ENCODE assay signal across 19 mouse cellular contexts in genomic region chr9:92467724-92468123, GRCm38 (mm10). TPM values are rescaled to one million over a fixed set of nuclear protein-coding genes. Genes with fewer than 3 reads are reported as not detected.
DNase-seq lines count a peak whose midpoint lies in the region; ATAC-seq and TF ChIP-seq lines count a peak whose summit lies in the region.
"Had no signal": no experiment of that assay in that cellular context is flagged by ENCODE, and none has a peak within 500 bp of the region (broad histone marks: within the 10 kb centered on the region; RNA-seq: fewer than 3 reads in every experiment).

No protein-coding gene starts in this region.

- no peak for TF ChIP-seq CTCF in gastrocnemius, adult 2 months (IDR thresholded peaks at IDR 0.05)

- 78% methylated on average over 4 of the region's 4 CpGs for WGBS in forebrain, embryonic 13.5 days

- peak overlapping the region; percentile 44 for H3K27ac ChIP-seq in gastrocnemius, adult 2 months
- no peak overlapping the region for H3K27ac ChIP-seq in forebrain, embryonic 13.5 days
- H3K27ac ChIP-seq: embryonic facial prominence, embryonic 15.5 days; forebrain, embryonic 12.5 days; hindbrain, embryonic 10.5 days; hindbrain, embryonic 14.5 days; intestine, embryonic 15.5 days had no signal

- H3K4me3 ChIP-seq in gastrocnemius, adult 2 months: peak overlapping the region; percentile 32; the same call in 1 of the 2 replicates
- no peak overlapping the region for H3K4me3 ChIP-seq in forebrain, embryonic 13.5 days
- H3K4me3 ChIP-seq: embryonic facial prominence, embryonic 15.5 days; erythroblast, embryonic 14.5 days; forebrain, embryonic 12.5 days; heart, embryonic 12.5 days; hindbrain, embryonic 10.5 days; intestine, embryonic 15.5 days had no signal

- H3K9ac ChIP-seq in forebrain, embryonic 13.5 days: no peak overlapping the region
- H3K9ac ChIP-seq: embryonic facial prominence, embryonic 15.5 days; forebrain, embryonic 12.5 days; forebrain, postnatal 0 days; heart, embryonic 12.5 days; hindbrain, embryonic 14.5 days; intestine, embryonic 15.5 days had no signal

- no peaks in the 10 kb centered on the region for H3K27me3 ChIP-seq in forebrain, embryonic 13.5 days
- H3K27me3 ChIP-seq: embryonic facial prominence, embryonic 15.5 days; forebrain, embryonic 12.5 days; heart, embryonic 12.5 days; intestine, embryonic 15.5 days had no signal

- intact Hi-C loops in gastrocnemius, adult 2 months (cut with DNase I): no loop called here
- intact Hi-C loops in gastrocnemius, postnatal 36 days (cut with DNase I): no loop called here

- H3K9me3 ChIP-seq in forebrain, embryonic 13.5 days (replicated peaks): no peaks in the 10 kb centered on the region
- H3K9me3 ChIP-seq: embryonic facial prominence, embryonic 15.5 days; forebrain, embryonic 12.5 days; heart, embryonic 12.5 days; hindbrain, embryonic 10.5 days; intestine, embryonic 15.5 days had no signal

- no peaks in the 10 kb centered on the region for H3K4me1 ChIP-seq in forebrain, embryonic 13.5 days
- H3K4me1 ChIP-seq: embryonic facial prominence, embryonic 15.5 days; heart, embryonic 12.5 days; intestine, embryonic 15.5 days had no signal

- ATAC-seq in forebrain, embryonic 13.5 days: no peak
- ATAC-seq: forebrain, postnatal 0 days; intestine, embryonic 15.5 days had no signal

- no peaks in the 10 kb centered on the region for H3K36me3 ChIP-seq in forebrain, embryonic 13.5 days (ENCODE audit: poor library complexity, severe bottlenecking)
- H3K36me3 ChIP-seq: embryonic facial prominence, embryonic 15.5 days; forebrain, embryonic 12.5 days; heart, embryonic 12.5 days; hindbrain, embryonic 10.5 days; intestine, embryonic 15.5 days had no signal

- H3K4me2 ChIP-seq in forebrain, embryonic 13.5 days: no peak overlapping the region
- H3K4me2 ChIP-seq: embryonic facial prominence, embryonic 15.5 days; forebrain, embryonic 12.5 days; heart, embryonic 12.5 days; hindbrain, embryonic 14.5 days; intestine, embryonic 15.5 days had no signal

- no peak for DNase-seq in gastrocnemius, adult 2 months
- no peak for DNase-seq in gastrocnemius, postnatal 36 days
- peak; percentile 4 for DNase-seq in right cerebral cortex, postnatal 25 days
- no peak for DNase-seq in right cerebral cortex, postnatal 14 days
- peak; percentile 71 for DNase-seq in fat pad, adult 2 months (ENCODE audit: extremely low read depth, low read depth, low spot score)
- DNase-seq in urinary bladder, adult 18-20 months (ENCODE audit: low spot score in 2 of 2): no peak
- DNase-seq: adrenal gland, postnatal 10 days; cerebellum, adult 11-12 months; forebrain, postnatal 0 days; gastrocnemius, postnatal 10 days had no signal

RNA-seq across cellular contexts. Expression of gene Plscr4, which starts 10.6 kb away (rescaled TPM):
- total RNA-seq in gastrocnemius, adult 2 months (2021): 1 to 10 TPM; 2.7 to 3.3 TPM
- total RNA-seq in gastrocnemius, postnatal 36 days (2021): 1 to 10 TPM; 3.0 to 3.1 TPM
- 1.2 and 1.3 TPM in 2 replicates for polyA plus RNA-seq in forebrain, embryonic 13.5 days (2015; fragmentation: Nextera tagmentation; extraction: Ambion mirVana)
- total RNA-seq: granulocyte monocyte progenitor cell, adult 5-6 weeks had no signal
- polyA plus RNA-seq: erythroblast, embryonic 14.5 days had no signal

Comparison
In these comparisons a context has a peak if more than half of its experiments do, and no peak if none do; other contexts are left out.
1. DNase-seq: peak in right cerebral cortex, postnatal 25 days (single experiment) and fat pad, adult 2 months (single experiment); none in gastrocnemius, adult 2 months (single experiment), gastrocnemius, postnatal 36 days (0 of 2), right cerebral cortex, postnatal 14 days (single experiment) and urinary bladder, adult 18-20 months (0 of 2).